Mouse (Mus musculus) right cerebral cortex, adult 2 months (tissue): Measurements from ENCODE around the gene Helz.

Source experiments
- DNase-seq, 2 experiments: peaks; one replicate each; pipeline ENCODE4 v3.0.0; 2021 to 2022; ENCODE audit warnings: low spot score in 2 of 2

Helz gene

DNA sequence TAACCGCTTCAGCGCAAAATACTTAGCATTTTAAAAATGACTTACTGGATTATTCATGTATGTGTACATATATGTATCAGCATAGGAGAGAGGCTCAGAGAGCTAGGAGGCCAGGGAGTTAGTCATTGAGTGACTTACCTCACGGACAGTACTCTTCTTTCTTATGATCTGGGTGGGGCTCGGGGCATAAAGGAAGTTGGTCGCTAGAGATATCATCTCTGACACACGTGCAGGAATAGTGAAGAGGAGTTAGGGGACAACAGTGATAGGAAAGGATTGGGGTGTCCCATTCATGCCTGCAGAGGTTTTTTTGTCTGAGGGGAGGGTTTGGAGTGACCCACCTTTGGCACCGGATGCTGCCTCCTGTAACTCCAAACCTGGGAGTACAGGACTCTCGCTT lies 176.9 kb downstream of the Helz start:
- no peak for DNase-seq

DNA sequence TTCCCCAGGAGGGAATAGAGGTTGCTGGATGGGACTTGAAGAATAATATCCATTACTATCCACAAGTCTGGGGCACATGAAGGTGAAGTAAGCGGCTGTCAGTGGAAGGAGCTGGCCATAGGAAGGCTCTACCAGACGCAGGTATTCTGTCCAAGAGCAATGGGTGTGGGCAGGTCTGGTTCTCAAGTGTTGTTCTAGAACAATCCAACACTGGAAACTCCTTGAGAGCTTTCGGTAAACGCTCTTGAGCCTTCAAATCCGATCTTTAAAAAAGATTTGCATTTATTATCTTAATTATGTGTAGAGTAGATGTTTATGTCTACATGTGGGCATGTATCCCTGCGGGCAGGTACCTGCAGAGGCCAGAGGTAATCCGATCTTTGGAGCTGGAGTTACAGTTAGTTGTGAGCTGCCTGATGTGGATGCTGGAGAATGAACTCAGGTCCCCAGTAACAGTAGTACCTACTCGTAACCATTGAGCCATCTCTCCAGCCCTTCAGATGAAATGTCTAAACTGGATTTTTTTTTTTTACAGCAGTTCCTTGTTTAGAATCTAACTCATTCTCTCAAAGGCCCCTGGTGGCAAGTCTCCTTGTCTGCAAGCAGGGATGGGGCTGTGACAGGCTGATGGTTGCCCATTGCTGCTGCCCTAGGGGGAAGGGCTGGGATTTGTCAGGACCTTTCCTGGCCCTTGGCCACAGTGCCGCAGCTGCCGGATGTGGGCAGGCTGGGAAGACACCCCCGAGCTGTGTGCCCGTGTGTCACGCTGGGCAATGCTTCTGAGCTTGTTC lies 180.5 kb downstream of the Helz start:
- peak in 1 of 2 experiments; percentile 14 for DNase-seq

DNA sequence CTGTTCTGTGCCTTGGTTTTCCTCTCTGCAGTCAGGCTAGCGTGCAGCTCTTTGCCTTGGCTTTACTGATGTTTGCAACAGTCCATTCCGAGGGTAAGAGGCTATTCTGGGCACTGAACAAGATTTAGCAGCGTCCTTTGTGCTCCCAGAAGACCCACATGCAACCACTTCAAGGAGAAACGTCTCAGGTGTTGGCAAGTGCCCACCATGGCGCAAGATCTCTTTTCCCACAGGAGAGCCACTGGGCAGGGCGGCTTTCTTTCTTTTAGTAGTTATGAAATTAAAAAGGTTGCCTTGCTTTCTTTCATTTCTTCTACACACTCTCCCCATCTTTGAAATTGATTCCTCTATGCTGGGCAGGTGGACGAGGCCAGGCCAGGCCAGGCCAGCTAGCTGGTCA lies 181.4 kb downstream of the Helz start:
- DNase-seq: no peak

DNA sequence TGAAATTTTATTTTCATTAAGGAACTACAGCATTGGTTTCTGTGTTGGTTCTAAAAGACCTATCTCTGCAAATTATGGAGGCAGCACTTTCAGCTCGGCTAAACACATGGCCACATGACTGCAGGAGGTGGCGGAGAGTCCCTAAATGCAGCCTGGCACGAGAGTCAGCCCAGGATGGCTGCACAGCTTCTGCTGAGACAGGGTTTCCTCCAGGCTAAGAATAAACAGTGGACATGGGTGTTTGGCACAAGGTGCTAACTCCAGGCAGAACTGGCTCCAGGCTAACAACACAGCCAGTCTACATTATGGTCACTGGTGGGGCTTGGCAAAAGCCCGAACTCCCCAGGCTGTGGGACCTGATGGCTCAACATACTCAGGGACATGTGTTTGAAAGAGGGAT lies 183.2 kb downstream of the Helz start:
- DNase-seq: peak; percentile 20 to 21

DNA sequence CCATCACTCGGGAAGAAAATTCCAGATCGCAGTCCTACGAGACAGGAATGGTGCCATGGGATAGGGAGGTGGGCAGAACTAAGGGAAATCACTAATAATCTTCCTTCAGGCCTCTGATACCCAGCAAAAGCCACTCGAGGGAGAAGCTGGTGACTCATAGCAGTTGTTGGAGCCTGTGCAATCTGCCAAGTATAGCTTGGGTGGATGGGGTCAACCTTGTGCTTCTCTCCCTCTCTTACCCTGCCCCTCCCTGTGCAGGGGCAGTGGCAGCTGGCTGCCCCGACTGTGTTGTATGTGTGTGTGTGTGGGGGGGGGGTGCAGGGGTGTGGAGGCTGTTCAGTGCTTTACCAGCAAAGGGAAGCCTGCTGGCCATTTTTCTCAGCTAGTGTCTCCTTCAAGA lies 183.8 kb downstream of the Helz start:
- DNase-seq: no peak

DNA sequence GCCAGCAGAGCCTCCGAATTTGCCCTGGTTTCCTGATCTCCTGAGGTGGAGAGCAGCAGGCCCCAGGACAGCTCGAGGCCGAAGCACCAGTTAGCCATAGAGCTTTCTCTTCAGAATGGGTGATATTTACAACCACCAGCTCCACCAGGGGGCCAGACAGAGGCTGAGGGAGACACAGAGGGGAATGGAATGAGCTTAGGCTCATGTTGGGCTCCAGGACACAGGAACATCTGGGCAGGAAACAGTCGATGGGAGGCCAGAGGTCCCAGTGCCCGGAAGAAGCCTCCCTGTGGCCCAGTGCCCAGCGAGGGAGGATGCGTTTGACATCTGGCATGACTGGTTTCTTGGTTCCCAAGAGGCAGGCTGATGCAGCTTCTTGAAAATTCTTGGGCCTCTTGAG lies 186.4 kb downstream of the Helz start:
- no peak for DNase-seq

DNA sequence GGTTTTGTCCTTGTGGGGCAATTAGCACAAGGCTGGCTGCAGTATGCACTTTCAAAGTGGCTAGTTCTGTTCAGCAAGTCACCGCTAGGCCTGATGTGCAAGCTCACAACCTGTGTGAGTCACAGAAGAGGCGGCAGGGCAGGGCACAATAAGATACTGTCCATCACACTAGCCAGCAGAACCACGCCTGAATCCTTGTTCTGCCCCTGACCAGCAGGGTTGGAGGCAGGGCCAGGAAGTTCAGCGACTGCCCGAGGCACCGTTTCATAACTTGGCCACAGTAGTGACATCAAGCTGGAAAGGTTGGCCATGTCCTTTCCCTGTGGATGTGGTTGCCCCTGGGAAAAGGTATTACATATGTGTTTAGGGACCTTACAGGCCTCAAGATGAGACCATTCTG lies 190.2 kb downstream of the Helz start:
- no peak for DNase-seq

DNA sequence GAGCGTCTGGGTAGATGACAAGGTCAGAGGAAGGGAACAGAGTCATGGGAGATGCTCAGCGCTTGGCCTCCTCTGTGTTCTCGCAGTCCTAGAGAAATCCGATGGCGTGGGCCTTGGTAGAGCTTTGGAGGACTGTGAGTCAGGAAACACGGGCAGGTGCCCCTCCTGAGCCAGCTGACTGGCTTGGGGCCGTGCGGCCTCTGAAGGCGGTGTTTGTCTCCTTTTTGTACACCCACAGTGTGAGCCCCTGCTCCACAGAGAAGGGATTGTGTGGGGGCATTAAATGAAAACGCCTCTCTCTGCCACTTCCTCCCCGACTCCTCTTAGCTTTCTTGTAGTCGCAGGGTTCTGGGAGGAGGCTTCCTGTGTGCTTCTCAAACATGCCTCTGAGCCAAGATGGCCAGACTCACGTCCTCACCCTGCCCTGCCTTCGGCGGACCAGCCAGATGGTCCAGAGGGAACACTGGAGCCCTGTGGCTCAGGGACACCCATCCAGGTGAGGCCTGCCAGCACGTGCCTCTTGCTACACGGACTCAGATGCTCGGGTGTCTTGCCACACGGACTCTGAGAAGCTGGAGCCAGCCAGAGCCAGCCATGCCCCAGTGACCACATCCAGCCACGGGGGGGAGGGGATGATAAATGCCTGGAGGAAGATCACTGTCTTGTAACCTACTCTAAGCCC lies 190.8 kb downstream of the Helz start:
- peak in 1 of 2 experiments; percentile 15 for DNase-seq

DNA sequence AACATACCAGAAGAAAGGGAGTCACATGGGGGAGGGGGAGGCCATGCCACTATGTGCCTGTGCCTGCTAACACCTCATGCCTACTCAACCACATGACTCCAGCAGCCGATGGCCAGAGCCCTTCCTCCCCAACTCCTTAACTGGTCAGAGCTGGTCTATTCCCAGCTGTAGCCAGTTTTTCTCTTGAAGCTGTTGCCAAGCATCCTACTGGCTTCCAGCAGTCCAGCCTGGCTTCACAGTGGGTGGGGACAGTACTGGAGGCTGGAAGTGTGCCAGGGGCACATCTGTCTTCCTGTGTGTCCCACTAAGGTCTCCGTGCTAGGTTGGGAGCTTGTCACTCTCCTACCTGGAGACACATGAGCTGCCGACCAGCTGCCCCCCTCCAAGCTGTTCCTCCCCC lies 195.4 kb downstream of the Helz start:
- DNase-seq: no peak
